Mouse (Mus musculus): ENCODE measurements around the gene Pcolce.

GRCm38 (mm10) chr5:137631591-137631990, 18.0 kb upstream of the Pcolce start:
- TF ChIP-seq CTCF (IDR thresholded peaks at IDR 0.05; ENCODE audit: insufficient read depth, low read depth, low read length), result no peak
- no peak for TF ChIP-seq POLR2A (IDR thresholded peaks at IDR 0.05; ENCODE audit: insufficient read depth, low read depth, low read length)
